Mouse (Mus musculus) myocyte (in vitro differentiated cells): ENCODE results near the gene Zfyve16. TPM values are rescaled to one million over a fixed set of nuclear protein-coding genes. Genes with fewer than 3 reads are reported as not detected.

ENCODE experiments used
- H3K27me3 ChIP-seq: one replicate; pipeline ENCODE4 v1.6.1; 2011; ENCODE audit not compliant: control insufficient read depth, insufficient read depth, insufficient read length
- H3K36me3 ChIP-seq: one replicate; pipeline ENCODE4 v1.6.1; 2011; ENCODE audit not compliant: control insufficient read depth, insufficient read depth
- H3K4me2 ChIP-seq: one replicate; pipeline ENCODE4 v1.6.1; 2011; ENCODE audit warnings: low read depth, control low read depth
- H3K4me3 ChIP-seq: one replicate; pipeline ENCODE4 v1.5.1; 2011; ENCODE audit warnings: mild to moderate bottlenecking, control low read depth, moderate library complexity
- H3K79me2 ChIP-seq: one replicate; pipeline ENCODE4 v1.6.1; 2011; ENCODE audit not compliant: control insufficient read depth, insufficient read depth
- H3ac ChIP-seq: one replicate; pipeline ENCODE4 v1.6.1; 2011; ENCODE audit not compliant: control insufficient read depth, insufficient read length
- CEBPB ChIP-seq: IDR thresholded peaks from 2 replicates; pipeline ENCODE4 v1.6.1; 2011; ENCODE audit warnings: mild to moderate bottlenecking, moderate library complexity; ENCODE audit not compliant: poor library complexity, insufficient read depth, severe bottlenecking
- E2F4 ChIP-seq: IDR thresholded peaks from one replicate; pipeline ENCODE4 v1.6.1; 2011; ENCODE audit warnings: mild to moderate bottlenecking, control low read depth, moderate library complexity; ENCODE audit not compliant: insufficient read depth
- MAX ChIP-seq: IDR thresholded peaks from one replicate; pipeline ENCODE4 v1.6.1; 2011; ENCODE audit warnings: low read depth, mild to moderate bottlenecking, control low read depth
- MYOD1 ChIP-seq, 3 experiments: IDR thresholded peaks; one replicate each; pipeline ENCODE4 v1.6.1; 2011; ENCODE audit warnings: control low read depth in 2 of 3, low read depth in 2 of 3, mild to moderate bottlenecking in 2 of 3, moderate library complexity in 1 of 3; ENCODE audit not compliant: insufficient read length in 2 of 3, control insufficient read depth in 1 of 3
- MYOG ChIP-seq, 3 experiments: IDR thresholded peaks; one replicate each; pipeline ENCODE4 v1.6.1; 2011; ENCODE audit warnings: control low read depth in 2 of 3, low read depth in 2 of 3, mild to moderate bottlenecking in 2 of 3; ENCODE audit not compliant: insufficient read length in 2 of 3, control insufficient read depth in 1 of 3, insufficient read depth in 1 of 3
- POLR2A ChIP-seq: IDR thresholded peaks from one replicate; pipeline ENCODE4 v1.6.1; 2011; ENCODE audit warnings: low read depth, mild to moderate bottlenecking, control low read depth, moderate library complexity; ENCODE audit not compliant: insufficient read length
- POLR2AphosphoS2 ChIP-seq: IDR thresholded peaks from one replicate; pipeline ENCODE4 v1.6.1; 2011; ENCODE audit warnings: low read depth, control low read depth; ENCODE audit not compliant: insufficient read length
- REST ChIP-seq: IDR thresholded peaks from one replicate; pipeline ENCODE4 v1.6.1; 2011; ENCODE audit warnings: mild to moderate bottlenecking, control low read depth, moderate library complexity; ENCODE audit not compliant: insufficient read depth, insufficient read length
- SRF ChIP-seq: IDR thresholded peaks from one replicate; pipeline ENCODE4 v1.6.1; 2011; ENCODE audit warnings: low read depth; ENCODE audit not compliant: control insufficient read depth, insufficient read length
- TCF12 ChIP-seq: IDR thresholded peaks from one replicate; pipeline ENCODE4 v1.6.1; 2011; ENCODE audit warnings: mild to moderate bottlenecking, control low read depth; ENCODE audit not compliant: poor library complexity, insufficient read depth, severe bottlenecking
- TCF3 ChIP-seq: IDR thresholded peaks from one replicate; pipeline ENCODE4 v1.6.1; 2011; ENCODE audit warnings: low read depth, control low read depth; ENCODE audit not compliant: insufficient read length
- USF1 ChIP-seq: IDR thresholded peaks from one replicate; pipeline ENCODE4 v1.6.1; 2011; ENCODE audit warnings: low read depth, mild to moderate bottlenecking, control low read depth, moderate library complexity
- polyA plus RNA-seq: library from polyadenylated mRNA; unstranded; fragments of >200 nt; fragmentation: generic; extraction: Trizol; gene quantifications from one replicate; pipeline ENCODE4 v1.2.1, GENCODE M21; 2012; ENCODE audit warnings: missing spikeins

Zfyve16 gene
- polyA plus RNA-seq, 1 experiment: 3.6 TPM

- peaks cover 25% of the 10 kb centered on the region for H3K79me2 ChIP-seq
- H3K36me3 ChIP-seq: no peaks in the 10 kb centered on the region
- H3K4me3 ChIP-seq: peak overlapping the region; percentile 68
- TF ChIP-seq TCF3: no peak
- TF ChIP-seq MAX: no peak
- TF ChIP-seq MYOD1 (IDR thresholded peaks at IDR 0.05; ENCODE audit: control insufficient read depth in 1 of 3, insufficient read length in 2 of 3, low read depth in 2 of 3): peak in 1 of 3 experiments; percentile 22
- peak overlapping the region; percentile 71 for H3K4me2 ChIP-seq
- H3K27me3 ChIP-seq: no peaks in the 10 kb centered on the region
- H3ac ChIP-seq: peak overlapping the region; percentile 49
These were observed 594 bp downstream of the Zfyve16 start for GRCm38 (mm10) chr13:92529828-92530720.

GRCm38 (mm10) chr13:92523178-92523813 is 7.4 kb downstream of the Zfyve16 start:
- Histone ChIP-seq H3K4me3 (no peak overlapping the region), H3K79me2 (peaks cover 26% of the 10 kb centered on the region), H3ac (no peak overlapping the region), H3K36me3 (peaks cover 42% of the 10 kb centered on the region), H3K27me3 (no peaks in the 10 kb centered on the region), H3K4me2 (no peak overlapping the region)
- TF ChIP-seq TCF12 (no peak), CEBPB (no peak), E2F4 (no peak), USF1 (no peak), MYOG (IDR thresholded peaks at IDR 0.05; ENCODE audit: control insufficient read depth in 1 of 3, insufficient read depth in 1 of 3, insufficient read length in 2 of 3, low read depth in 2 of 3) (no peak), TCF3 (no peak), REST (no peak)

- TF ChIP-seq MYOG (IDR thresholded peaks at IDR 0.05; ENCODE audit: control insufficient read depth in 1 of 3, insufficient read depth in 1 of 3, insufficient read length in 2 of 3, low read depth in 2 of 3) (no peak), CEBPB (no peak), MAX (no peak), TCF3 (no peak), MYOD1 (IDR thresholded peaks at IDR 0.05; ENCODE audit: control insufficient read depth in 1 of 3, insufficient read length in 2 of 3, low read depth in 2 of 3) (no peak), POLR2AphosphoS2 (no peak), POLR2A (no peak), SRF (no peak), E2F4 (no peak), TCF12 (no peak), REST (no peak), USF1 (no peak)
- Histone ChIP-seq H3K27me3 (no peaks in the 10 kb centered on the region), H3K79me2 (no peaks in the 10 kb centered on the region), H3ac (no peak overlapping the region), H3K36me3 (peaks cover 37% of the 10 kb centered on the region), H3K4me2 (no peak overlapping the region), H3K4me3 (no peak overlapping the region)
These were observed 25.8 kb downstream of the Zfyve16 start for GRCm38 (mm10) chr13:92504871-92505270.

GRCm38 (mm10) chr13:92491923-92492322 is 38.7 kb downstream of the Zfyve16 start:
- no peak for TF ChIP-seq TCF3
- no peak for TF ChIP-seq POLR2A
- TF ChIP-seq TCF12: no peak
- TF ChIP-seq USF1: no peak
- no peak for TF ChIP-seq POLR2AphosphoS2
- no peak for TF ChIP-seq SRF
- TF ChIP-seq MAX: no peak
- no peak for TF ChIP-seq REST
- TF ChIP-seq MYOD1 (IDR thresholded peaks at IDR 0.05; ENCODE audit: control insufficient read depth in 1 of 3, insufficient read length in 2 of 3, low read depth in 2 of 3): no peak
- no peak for TF ChIP-seq E2F4
- TF ChIP-seq CEBPB: no peak
- TF ChIP-seq MYOG (IDR thresholded peaks at IDR 0.05; ENCODE audit: control insufficient read depth in 1 of 3, insufficient read depth in 1 of 3, insufficient read length in 2 of 3, low read depth in 2 of 3): no peak
- H3K79me2 ChIP-seq: no peaks in the 10 kb centered on the region
- H3K4me3 ChIP-seq: no peak overlapping the region
- no peak overlapping the region for H3ac ChIP-seq
- H3K36me3 ChIP-seq: peaks cover 42% of the 10 kb centered on the region
- no peak overlapping the region for H3K4me2 ChIP-seq
- no peaks in the 10 kb centered on the region for H3K27me3 ChIP-seq

- H3K4me3 ChIP-seq: no peak overlapping the region
- H3K79me2 ChIP-seq: no peaks in the 10 kb centered on the region
- no peak overlapping the region for H3K4me2 ChIP-seq
- H3ac ChIP-seq: no peak overlapping the region
- H3K36me3 ChIP-seq: peaks cover 46% of the 10 kb centered on the region
- no peaks in the 10 kb centered on the region for H3K27me3 ChIP-seq
- TF ChIP-seq E2F4 (no peak), TCF12 (no peak), SRF (no peak), POLR2A (no peak), CEBPB (no peak), MAX (no peak), MYOD1 (IDR thresholded peaks at IDR 0.05; ENCODE audit: control insufficient read depth in 1 of 3, insufficient read length in 2 of 3, low read depth in 2 of 3) (no peak), POLR2AphosphoS2 (no peak), TCF3 (no peak), REST (no peak), USF1 (no peak), MYOG (IDR thresholded peaks at IDR 0.05; ENCODE audit: control insufficient read depth in 1 of 3, insufficient read depth in 1 of 3, insufficient read length in 2 of 3, low read depth in 2 of 3) (no peak)
These were observed 39.9 kb downstream of the Zfyve16 start for GRCm38 (mm10) chr13:92490817-92491216.
